Mouse (Mus musculus) brain, embryonic 14.5 days (tissue): ENCODE measurements at regions not wholly inside any gene's neighbourhood (a gene's known extent, or its start where the extent isn't known, plus 50 kb on each side); places are given as distances from the start of the nearest gene placed in this dataset.

ENCODE experiments used
- DNase-seq: peaks from one replicate; pipeline ENCODE4 v3.0.0-alpha.2; 2011; ENCODE audit warnings: low read depth
- CTCF ChIP-seq: fragments of 200-500 bp; IDR thresholded peaks from 2 replicates; pipeline ENCODE4 v1.5.1; 2012; ENCODE audit warnings: inconsistent platforms, mild to moderate bottlenecking, moderate library complexity, borderline replicate concordance; ENCODE audit not compliant: insufficient read depth, insufficient read length; ENCODE audit errors: extremely low read depth
- POLR2A ChIP-seq: fragments of 200-500 bp; IDR thresholded peaks from 2 replicates; pipeline ENCODE4 v1.6.1; 2012; ENCODE audit warnings: mild to moderate bottlenecking, inconsistent platforms, borderline replicate concordance; ENCODE audit not compliant: poor library complexity, insufficient read depth, insufficient read length, severe bottlenecking; ENCODE audit errors: extremely low read depth

GRCm38 (mm10) chr16:50063540-50063939 is 263.2 kb downstream of the Cd47 start:
- TF ChIP-seq CTCF (no peak), POLR2A (no peak)
- DNase-seq, result no peak

- no peak for DNase-seq
- TF ChIP-seq POLR2A (no peak), CTCF (no peak)
These were observed 265.2 kb downstream of the Cd47 start for GRCm38 (mm10) chr16:50065336-50066082.

- TF ChIP-seq POLR2A (no peak), CTCF (no peak)
- peak; percentile 17 for DNase-seq
These were observed 268.7 kb downstream of the Cd47 start for GRCm38 (mm10) chr16:50069033-50069432.

GRCm38 (mm10) chr16:50070728-50071127 is 270.4 kb downstream of the Cd47 start:
- DNase-seq, result no peak

GRCm38 (mm10) chr16:50072853-50073360 is 272.6 kb downstream of the Cd47 start:
- peak; percentile 18 for DNase-seq

More at GRCm38 (mm10) chr16:50070728-50071127, 270.4 kb downstream of the Cd47 start:
- TF ChIP-seq CTCF, result no peak
- TF ChIP-seq POLR2A, result no peak

GRCm38 (mm10) chr16:50073979-50074378 is 273.6 kb downstream of the Cd47 start:
- TF ChIP-seq POLR2A (no peak), CTCF (peak; percentile 39; the same call in 1 of the 2 replicates)
- peak; percentile 10 for DNase-seq

More at GRCm38 (mm10) chr16:50072853-50073360, 272.6 kb downstream of the Cd47 start:
- no peak for TF ChIP-seq POLR2A
- no peak for TF ChIP-seq CTCF

GRCm38 (mm10) chr16:50075641-50076040 is 275.3 kb downstream of the Cd47 start:
- TF ChIP-seq POLR2A, result no peak
- no peak for TF ChIP-seq CTCF
- DNase-seq, result peak; percentile 42

GRCm38 (mm10) chr16:50081511-50081910 is 281.2 kb downstream of the Cd47 start:
- DNase-seq, result no peak
- TF ChIP-seq CTCF, result no peak
- no peak for TF ChIP-seq POLR2A

GRCm38 (mm10) chr16:50092318-50092717 is 292.0 kb downstream of the Cd47 start:
- no peak for DNase-seq
- no peak for TF ChIP-seq CTCF
- TF ChIP-seq POLR2A, result no peak

- DNase-seq, result no peak
- no peak for TF ChIP-seq POLR2A
- TF ChIP-seq CTCF, result no peak
These were observed 292.4 kb downstream of the Cd47 start for GRCm38 (mm10) chr16:50092780-50093179.

- TF ChIP-seq POLR2A, result no peak
- no peak for TF ChIP-seq CTCF
- DNase-seq, result no peak
These were observed 295.7 kb downstream of the Cd47 start for GRCm38 (mm10) chr16:50095858-50096551.

- TF ChIP-seq CTCF, result no peak
- no peak for TF ChIP-seq POLR2A
- DNase-seq, result no peak
These were observed 296.2 kb downstream of the Cd47 start for GRCm38 (mm10) chr16:50096563-50096962.

- TF ChIP-seq CTCF (no peak), POLR2A (no peak)
- DNase-seq, result no peak
These were observed 303.0 kb downstream of the Cd47 start for GRCm38 (mm10) chr16:50103340-50103739.
